Mouse (Mus musculus): Measurements from ENCODE around the gene Nkx2-2.

GRCm38 (mm10) chr2:147181926-147182708 is 11.9 kb downstream of the Nkx2-2 start:
- no peak for TF ChIP-seq POLR2A (IDR thresholded peaks at IDR 0.05; ENCODE audit: extremely low read depth, insufficient read depth, low read length)
- TF ChIP-seq CTCF (IDR thresholded peaks at IDR 0.05; ENCODE audit: extremely low read depth, insufficient read depth, low read length): no peak

Data from cortical plate, adult 2 months (tissue).